Mouse (Mus musculus): Measurements from ENCODE around the gene Daxx. TPM values are rescaled to one million over a fixed set of nuclear protein-coding genes. Genes with fewer than 3 reads are reported as not detected.

The Daxx gene
- total RNA-seq, 2 experiments from 2014 or later = 23.4 to 23.9 TPM

DNA sequence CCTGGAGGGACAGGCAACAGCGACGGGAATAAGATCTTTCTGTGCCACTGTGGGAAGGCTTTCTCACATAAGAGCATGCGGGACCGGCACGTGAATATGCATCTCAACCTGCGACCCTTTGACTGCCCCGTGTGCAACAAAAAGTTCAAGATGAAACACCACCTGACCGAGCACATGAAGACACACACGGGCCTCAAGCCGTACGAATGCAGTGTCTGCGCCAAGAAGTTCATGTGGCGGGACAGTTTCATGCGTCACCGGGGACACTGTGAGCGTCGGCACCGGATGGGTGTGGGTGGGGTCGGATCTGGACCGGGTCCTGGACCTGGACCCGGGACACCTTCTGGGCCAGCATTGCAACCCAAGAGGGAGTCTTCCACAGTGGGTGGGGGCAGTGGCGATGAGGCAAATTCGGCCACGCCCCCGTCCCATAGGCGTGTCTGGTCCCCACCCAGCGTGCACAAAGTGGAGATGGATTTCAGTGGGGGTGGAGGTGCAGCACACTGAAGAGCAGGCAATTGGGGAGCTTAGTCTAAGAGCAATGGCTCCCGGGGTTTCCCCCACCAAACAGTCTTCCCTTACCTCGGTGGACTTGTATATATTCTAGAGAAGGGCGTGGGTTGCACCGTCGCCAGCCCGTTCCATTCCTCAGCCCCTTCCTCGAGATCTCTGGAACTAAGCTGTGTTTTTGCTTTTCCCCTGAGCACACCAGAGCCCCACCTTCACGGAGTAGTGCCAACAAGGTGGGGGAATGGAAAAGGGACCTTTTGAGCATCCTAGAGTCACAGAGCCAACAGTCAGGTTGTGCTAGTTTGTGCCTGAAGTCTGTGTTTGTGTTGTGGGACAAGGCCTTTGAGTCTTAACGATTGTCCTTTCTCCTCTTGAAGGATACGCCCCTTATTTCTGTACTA lies 9.3 kb downstream of the Daxx start:
- peak; percentile 6; the same call in 1 of the 2 replicates for ATAC-seq (replicated peaks; ENCODE audit: low FRiP score, poor library complexity, severe bottlenecking)

DNA sequence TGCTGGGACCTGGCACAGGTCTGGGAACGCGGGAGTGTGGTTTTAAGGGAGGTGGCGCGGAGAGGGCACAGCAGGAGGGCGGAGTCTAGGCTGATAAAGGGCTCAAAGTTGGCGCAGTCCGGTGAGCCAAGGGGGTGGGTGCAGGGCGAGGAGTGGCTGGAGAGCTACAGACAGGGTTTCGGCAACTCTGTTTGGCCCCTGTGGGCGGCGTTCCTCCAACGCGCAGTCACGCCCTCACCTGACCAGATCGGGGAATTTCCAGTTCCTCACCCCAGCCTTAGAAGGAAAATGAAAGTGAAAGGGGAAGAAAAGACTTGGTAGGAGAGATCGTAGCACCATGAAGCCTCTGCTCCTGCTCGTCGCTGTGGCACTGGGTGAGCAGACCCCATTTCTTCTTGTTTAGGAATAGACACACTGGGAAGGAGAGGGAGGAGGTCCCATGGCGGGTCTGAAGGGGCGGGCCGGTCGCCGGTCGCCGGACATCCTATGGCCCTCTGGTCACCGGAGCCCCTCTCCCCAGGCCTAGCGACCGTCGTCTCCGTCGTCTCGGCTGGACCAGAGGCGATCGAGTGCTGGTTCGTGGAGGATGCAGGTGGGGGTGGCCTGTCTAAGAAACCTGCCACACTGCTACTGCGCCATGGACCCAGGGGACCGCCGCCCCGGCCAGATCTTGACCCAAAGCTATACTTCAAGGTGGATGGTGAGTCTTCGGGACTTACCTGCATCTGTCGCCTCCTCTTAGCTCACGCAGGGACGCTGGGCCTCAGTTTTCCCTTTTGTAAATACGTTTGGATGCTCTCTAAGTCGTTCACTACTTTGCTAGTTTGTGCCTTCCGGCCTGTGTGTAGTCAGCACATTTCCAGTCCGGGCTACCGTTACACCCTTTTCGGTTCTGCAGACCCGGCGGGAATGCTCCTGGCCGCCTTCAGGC lies 10.4 kb downstream of the Daxx start:
- peak; percentile 73 for ATAC-seq (replicated peaks; ENCODE audit: low FRiP score, poor library complexity, severe bottlenecking)

DNA sequence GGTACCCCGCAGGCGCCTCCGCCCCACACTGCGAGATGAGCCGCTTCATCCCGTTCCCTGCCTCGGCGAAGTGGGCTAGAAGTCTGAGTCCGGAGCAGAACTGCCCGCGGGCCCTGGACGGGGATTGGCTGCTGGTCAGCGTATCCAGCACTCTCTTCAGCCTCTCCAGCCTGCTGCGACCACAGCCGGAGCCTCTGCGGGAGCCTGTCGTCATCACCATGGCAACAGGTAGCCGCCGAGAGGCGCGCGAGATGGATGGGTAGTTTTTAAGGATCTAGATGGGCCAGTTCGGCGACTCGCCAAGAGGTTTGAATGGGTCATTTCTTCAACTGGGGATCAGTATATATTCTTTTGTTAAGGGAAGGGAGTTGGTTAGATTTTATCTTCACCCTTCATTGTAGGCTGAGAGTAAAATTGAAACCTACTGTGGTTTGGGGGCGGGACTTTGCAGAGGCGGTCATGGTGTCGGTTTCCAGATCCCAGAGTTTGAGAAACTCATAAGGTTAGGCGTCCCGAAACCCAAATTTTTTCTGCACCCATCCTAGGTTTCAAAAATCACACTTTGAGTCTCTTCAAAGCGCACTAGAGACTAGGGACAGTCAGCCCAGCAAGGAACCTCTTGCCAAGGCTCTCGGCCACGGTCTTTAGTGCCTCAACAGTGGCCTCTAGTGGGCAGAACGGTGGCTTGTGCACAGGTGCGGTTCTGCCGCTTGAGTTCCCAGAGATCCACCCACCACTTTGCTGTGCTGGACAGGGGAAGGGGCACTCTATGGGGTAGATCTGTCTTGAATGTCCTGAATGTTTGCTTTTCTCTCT lies 11.3 kb downstream of the Daxx start:
- ATAC-seq (replicated peaks; ENCODE audit: low FRiP score, poor library complexity, severe bottlenecking) = peak; percentile 57

- no peak for ATAC-seq (replicated peaks; ENCODE audit: low FRiP score, poor library complexity, severe bottlenecking)
These were observed 12.1 kb downstream of the Daxx start for GRCm38 (mm10) chr17:33921361-33921760.

GRCm38 (mm10) chr17:33924577-33925283 lies 15.5 kb downstream of the Daxx start:
- no peak for ATAC-seq (replicated peaks; ENCODE audit: low FRiP score, poor library complexity, severe bottlenecking)

- no peak for ATAC-seq (replicated peaks; ENCODE audit: low FRiP score, poor library complexity, severe bottlenecking)
These were observed 16.3 kb downstream of the Daxx start for GRCm38 (mm10) chr17:33925406-33926116.

DNA sequence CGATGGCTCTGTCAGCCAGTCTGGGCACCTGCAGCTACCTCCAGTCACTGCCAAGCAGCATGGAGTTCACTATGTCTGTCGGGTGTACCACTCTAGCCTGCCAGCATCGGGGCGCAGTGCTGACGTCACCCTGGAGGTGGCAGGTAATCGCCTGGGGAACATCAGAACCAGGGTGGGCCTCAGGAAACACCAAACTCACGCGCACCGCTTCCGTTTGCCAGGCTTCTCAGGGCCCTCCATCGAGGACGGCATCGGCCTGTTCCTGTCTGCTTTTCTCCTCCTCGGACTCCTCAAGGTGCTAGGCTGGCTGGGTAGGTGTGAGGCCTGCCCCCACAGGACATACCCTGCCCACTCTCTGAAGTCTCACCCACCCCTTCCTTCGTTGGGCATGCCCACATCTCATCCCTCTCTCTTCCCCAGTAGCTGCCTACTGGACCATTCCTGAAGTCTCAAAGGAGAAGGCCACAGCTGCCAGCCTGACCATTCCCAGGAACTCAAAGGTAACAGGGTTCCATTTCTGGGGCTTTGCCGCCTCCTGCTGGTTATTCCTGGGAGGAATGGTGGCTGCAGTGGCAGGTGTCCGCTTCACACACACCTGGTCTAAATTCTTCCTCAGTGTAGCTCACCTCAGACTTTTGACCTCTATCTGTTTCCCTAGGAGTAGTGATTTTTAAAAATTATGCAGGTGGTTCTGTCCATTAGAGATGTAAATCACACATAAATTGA lies 17.2 kb downstream of the Daxx start:
- no peak for ATAC-seq (replicated peaks; ENCODE audit: low FRiP score, poor library complexity, severe bottlenecking)

DNA sequence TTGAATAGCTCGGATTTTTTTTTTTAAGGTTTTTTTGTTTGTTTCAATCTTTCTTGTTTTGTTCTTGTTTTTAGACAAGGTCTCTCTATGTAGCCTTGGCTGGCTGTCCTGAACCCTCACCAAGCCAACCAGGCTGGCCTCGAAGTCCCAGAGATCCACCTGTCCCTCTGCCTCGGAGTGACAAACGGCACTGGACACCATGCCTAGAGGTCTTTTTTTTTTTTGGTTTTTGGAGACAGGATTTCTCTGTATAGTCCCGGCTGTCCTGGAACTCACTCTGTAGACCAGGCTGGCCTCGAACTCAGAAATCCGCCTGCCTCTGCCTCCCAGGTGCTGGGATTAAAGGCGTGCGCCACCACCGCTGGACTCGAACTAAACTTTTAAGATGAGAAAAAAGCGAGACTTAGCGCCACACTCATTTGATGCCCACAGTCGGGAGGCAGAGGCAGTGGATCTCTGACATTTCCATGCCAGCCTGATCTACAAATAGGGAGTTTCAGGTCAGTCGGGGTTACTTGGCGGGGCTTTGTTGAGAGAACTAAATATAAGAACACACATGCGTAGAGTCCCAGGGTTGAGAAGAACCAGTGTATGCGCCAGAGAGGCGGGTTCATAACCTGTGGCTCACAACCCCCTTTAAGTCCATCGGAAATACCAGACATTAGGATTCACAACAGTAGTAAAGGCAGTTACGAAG lies 19.2 kb downstream of the Daxx start:
- ATAC-seq (replicated peaks; ENCODE audit: low FRiP score, poor library complexity, severe bottlenecking) = no peak

- ATAC-seq (replicated peaks; ENCODE audit: low FRiP score, poor library complexity, severe bottlenecking) = peak; percentile 89
These were observed 20.4 kb downstream of the Daxx start, which contains the start of gene Rgl2 for GRCm38 (mm10) chr17:33929371-33930279. Rgl2 (plus strand) TSS chr17:33929543.

- no peak for ATAC-seq (replicated peaks; ENCODE audit: low FRiP score, poor library complexity, severe bottlenecking)
These were observed 21.3 kb downstream of the Daxx start for GRCm38 (mm10) chr17:33930280-33931158.

GRCm38 (mm10) chr17:33931159-33931866 lies 22.1 kb downstream of the Daxx start:
- ATAC-seq (replicated peaks; ENCODE audit: low FRiP score, poor library complexity, severe bottlenecking) = no peak

GRCm38 (mm10) chr17:33931947-33932346 lies 22.7 kb downstream of the Daxx start:
- no peak for ATAC-seq (replicated peaks; ENCODE audit: low FRiP score, poor library complexity, severe bottlenecking)

DNA sequence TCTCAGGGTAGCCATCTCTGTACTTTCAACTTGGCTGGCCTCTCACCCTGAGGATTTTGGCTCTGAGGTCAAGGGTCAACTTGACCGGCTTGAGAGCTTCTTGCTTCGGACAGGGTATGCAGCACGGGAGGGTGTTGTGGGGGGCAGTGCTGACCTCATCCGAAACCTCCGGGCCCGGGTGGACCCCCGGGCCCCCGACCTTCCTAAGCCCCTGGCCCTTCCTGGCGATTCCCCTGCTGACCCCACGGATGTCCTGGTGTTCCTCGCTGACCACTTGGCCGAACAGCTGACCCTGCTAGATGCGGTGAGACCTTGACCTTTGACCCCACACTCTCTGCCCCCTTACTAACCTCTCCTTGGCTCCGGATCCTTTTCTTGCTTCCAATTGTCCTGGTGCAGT lies 23.2 kb downstream of the Daxx start:
- no peak for ATAC-seq (replicated peaks; ENCODE audit: low FRiP score, poor library complexity, severe bottlenecking)

- no peak for ATAC-seq (replicated peaks; ENCODE audit: low FRiP score, poor library complexity, severe bottlenecking)
These were observed 23.8 kb downstream of the Daxx start for GRCm38 (mm10) chr17:33932970-33933369.

All from erythroid progenitor cell, adult 5-6 weeks (primary cell).